Mouse (Mus musculus) liver, postnatal 0 days (tissue): ENCODE results near the gene Myt1l. TPM values are rescaled to one million over a fixed set of nuclear protein-coding genes. Genes with fewer than 3 reads are reported as not detected.
A peak's percentile ranks its signal among the peaks of the same experiment; 100 is the strongest.

ENCODE experiments used
- ATAC-seq: fragments of 200-750 bp; cut with Nextera tagmentation; 2 replicates; pipeline ENCODE4 v1.8.0; 2017; ENCODE audit warnings: mild to moderate bottlenecking, moderate library complexity
- DNase-seq: peaks from one replicate; pipeline ENCODE4 v3.0.0-alpha.2; 2016
- H3K27ac ChIP-seq: fragments of 300-500 bp; sonication (generic); 2 replicates; pipeline ENCODE4 v1.5.1; 2014; ENCODE audit warnings: antibody characterized with exemption, moderate library complexity, mild to moderate bottlenecking, low read depth
- H3K27me3 ChIP-seq: fragments of 300-500 bp; sonication (generic); 2 replicates; pipeline ENCODE4 v1.6.1; 2014; ENCODE audit warnings: low read length, control low read depth, mixed read lengths; ENCODE audit not compliant: insufficient read depth
- H3K36me3 ChIP-seq: fragments of 300-500 bp; sonication (generic); replicated peaks from 2 replicates; pipeline ENCODE4 v1.6.1; 2014; ENCODE audit warnings: mild to moderate bottlenecking, control low read depth, low read length, moderate library complexity, mixed read lengths; ENCODE audit not compliant: insufficient read depth
- H3K4me1 ChIP-seq: fragments of 300-500 bp; sonication (generic); 2 replicates; pipeline ENCODE4 v1.6.1; 2014; ENCODE audit warnings: antibody characterized with exemption, mild to moderate bottlenecking, control low read depth; ENCODE audit not compliant: insufficient read depth
- H3K4me2 ChIP-seq: fragments of 300-500 bp; sonication (generic); 2 replicates; pipeline ENCODE4 v1.6.1; 2014; ENCODE audit warnings: low read depth, mild to moderate bottlenecking, low read length, moderate library complexity, mixed read lengths
- H3K4me3 ChIP-seq: fragments of 300-500 bp; sonication (generic); 2 replicates; pipeline ENCODE4 v1.5.1; 2014; ENCODE audit warnings: low read depth, low read length
- H3K9ac ChIP-seq: fragments of 300-500 bp; sonication (generic); replicated peaks from 2 replicates; pipeline ENCODE4 v1.6.1; 2014; ENCODE audit warnings: mild to moderate bottlenecking, moderate library complexity
- H3K9me3 ChIP-seq: fragments of 300-500 bp; sonication (generic); 2 replicates; pipeline ENCODE4 v1.6.1; 2016; ENCODE audit warnings: mild to moderate bottlenecking, control low read depth, low read length, mixed read lengths
- CTCF ChIP-seq: sonication (generic); IDR thresholded peaks from 2 replicates; pipeline ENCODE4 v1.5.1; 2016; ENCODE audit warnings: antibody characterized with exemption, low read depth
- EP300 ChIP-seq: IDR thresholded peaks from 2 replicates; pipeline ENCODE4 v1.6.1; 2016; ENCODE audit warnings: antibody characterized with exemption, low read depth, mild to moderate bottlenecking
- WGBS: fragments of 180-500 bp; shearing (Covaris S2); extraction: QIAGEN DNeasy Blood & Tissue Kit; methylation state at CpG from one replicate; pipeline ENCODE4 v1.1.7; 2014; ENCODE audit not compliant: insufficient replicate concordance; 5-methylcytosine and 5-hydroxymethylcytosine counted together
- polyA plus RNA-seq: library from polyadenylated mRNA; unstranded; fragments of >200 nt; fragmentation: Nextera tagmentation; extraction: Ambion mirVana; gene quantifications from 2 replicates; pipeline ENCODE4 v1.2.1, GENCODE M21; 2015

The Myt1l gene
- polyA plus RNA-seq, 1 experiment from 2014 or later = not detected

DNA sequence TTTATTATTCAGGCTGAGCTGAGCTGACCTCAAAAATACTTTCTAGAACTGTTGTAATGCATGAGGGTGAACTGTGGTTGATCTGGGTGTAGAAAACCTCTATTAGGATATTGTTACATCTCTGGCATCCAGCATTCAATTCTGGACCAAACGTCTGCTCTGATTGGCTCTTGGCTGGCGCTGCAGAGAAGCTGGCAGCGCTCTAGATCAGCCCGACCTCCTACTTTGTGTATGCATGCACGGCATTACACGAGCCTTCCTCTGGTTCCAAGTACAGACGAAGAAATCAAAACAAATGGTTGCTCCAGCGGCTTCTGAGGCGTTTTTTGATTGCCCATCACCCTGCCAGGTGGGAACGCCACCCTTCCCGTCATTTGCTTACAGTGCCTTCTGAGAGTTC is 303.2 kb downstream of the Myt1l start:
- H3K4me2 ChIP-seq = no peak overlapping the region
- no peak overlapping the region for H3K4me3 ChIP-seq
- no peak for DNase-seq
- H3K9me3 ChIP-seq = no peaks in the 10 kb centered on the region
- H3K9ac ChIP-seq = no peak overlapping the region
- 71% methylated on average over 11 of the region's 11 CpGs for WGBS
- no peaks in the 10 kb centered on the region for H3K27me3 ChIP-seq
- TF ChIP-seq EP300 (no peak), CTCF (no peak)
- no peak overlapping the region for H3K27ac ChIP-seq
- H3K36me3 ChIP-seq = no peaks in the 10 kb centered on the region
- ATAC-seq = no peak
- H3K4me1 ChIP-seq = no peaks in the 10 kb centered on the region

DNA sequence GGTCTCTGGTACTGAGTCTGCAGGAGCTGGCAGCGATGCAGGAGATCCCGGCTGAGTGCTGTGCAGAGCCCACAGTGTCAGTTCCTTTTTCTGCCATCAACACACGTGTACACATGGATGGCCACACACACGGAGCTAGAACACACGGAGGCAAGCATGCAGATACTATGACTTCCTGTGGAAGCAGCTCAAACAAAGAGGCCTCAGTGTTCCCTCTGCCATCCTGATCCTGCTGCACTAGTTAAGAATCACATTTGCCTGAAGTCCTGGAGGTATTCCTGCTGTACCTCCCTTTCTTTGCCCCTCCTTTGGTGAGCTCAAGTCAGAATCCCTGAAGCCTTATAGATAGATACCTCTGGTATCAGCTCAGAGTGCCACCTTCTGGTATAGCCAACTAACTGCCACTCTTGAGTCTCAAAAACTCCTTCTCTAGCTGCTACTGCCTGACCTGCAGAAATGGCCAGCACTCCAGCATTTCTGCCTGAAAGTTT is 309.2 kb downstream of the Myt1l start:
- Histone ChIP-seq H3K27ac (no peak overlapping the region), H3K9ac (no peak overlapping the region), H3K9me3 (no peaks in the 10 kb centered on the region), H3K4me2 (no peak overlapping the region), H3K4me1 (no peaks in the 10 kb centered on the region), H3K4me3 (no peak overlapping the region), H3K27me3 (no peaks in the 10 kb centered on the region), H3K36me3 (no peaks in the 10 kb centered on the region)
- WGBS = 46% methylated on average over 5 of the region's 5 CpGs
- TF ChIP-seq EP300 (no peak), CTCF (peak; percentile 51)
- no peak for ATAC-seq
- no peak for DNase-seq

- Histone ChIP-seq H3K4me3 (no peak overlapping the region), H3K9ac (no peak overlapping the region), H3K36me3 (no peaks in the 10 kb centered on the region), H3K27me3 (no peaks in the 10 kb centered on the region), H3K4me1 (no peaks in the 10 kb centered on the region), H3K4me2 (no peak overlapping the region), H3K27ac (no peak overlapping the region), H3K9me3 (no peaks in the 10 kb centered on the region)
- ATAC-seq (no peak), DNase-seq (no peak)
- TF ChIP-seq CTCF = no peak
- TF ChIP-seq EP300 = no peak
- 71% methylated on average over 7 of the region's 7 CpGs for WGBS
Observed at GRCm38 (mm10) chr12:29838421-29838820, 310.2 kb downstream of the Myt1l start.

- ATAC-seq (no peak), DNase-seq (no peak)
- Histone ChIP-seq H3K27me3 (no peaks in the 10 kb centered on the region), H3K36me3 (no peaks in the 10 kb centered on the region), H3K9ac (no peak overlapping the region), H3K4me2 (no peak overlapping the region), H3K27ac (no peak overlapping the region), H3K4me1 (no peaks in the 10 kb centered on the region), H3K9me3 (no peaks in the 10 kb centered on the region), H3K4me3 (no peak overlapping the region)
- no peak for TF ChIP-seq CTCF
- no peak for TF ChIP-seq EP300
- 72% methylated on average over 3 of the region's 3 CpGs for WGBS
Observed at GRCm38 (mm10) chr12:29849936-29850335, 321.8 kb downstream of the Myt1l start.

DNA sequence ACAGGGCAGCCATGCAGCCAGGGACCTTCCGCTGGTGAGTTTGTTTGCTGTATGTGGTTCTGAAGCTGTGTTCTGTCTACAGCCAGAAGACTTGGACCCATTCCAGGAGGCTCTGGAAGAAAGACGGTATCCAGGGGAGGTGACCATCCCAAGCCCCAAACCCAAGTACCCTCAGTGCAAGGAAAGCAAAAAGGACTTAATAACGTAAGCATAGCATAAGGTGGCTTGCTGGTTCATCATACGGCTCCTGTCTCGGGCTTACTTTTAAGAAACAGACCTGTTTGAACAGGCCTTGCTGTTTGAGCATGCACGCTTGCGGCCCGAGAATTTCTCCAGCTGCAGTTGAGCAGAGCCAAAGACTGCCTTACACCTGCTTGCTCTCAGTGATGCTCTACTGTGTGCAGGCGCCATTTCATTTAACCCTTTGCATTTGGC is 326.0 kb downstream of the Myt1l start:
- H3K27me3 ChIP-seq = no peaks in the 10 kb centered on the region
- H3K36me3 ChIP-seq = no peaks in the 10 kb centered on the region
- ATAC-seq = no peak
- H3K9ac ChIP-seq = no peak overlapping the region
- DNase-seq = no peak
- H3K9me3 ChIP-seq = no peaks in the 10 kb centered on the region
- TF ChIP-seq CTCF (no peak), EP300 (no peak)
- 81% methylated on average over 9 of the region's 9 CpGs for WGBS
- H3K4me1 ChIP-seq = no peaks in the 10 kb centered on the region
- no peak overlapping the region for H3K4me3 ChIP-seq
- H3K4me2 ChIP-seq = no peak overlapping the region
- H3K27ac ChIP-seq = no peak overlapping the region

DNA sequence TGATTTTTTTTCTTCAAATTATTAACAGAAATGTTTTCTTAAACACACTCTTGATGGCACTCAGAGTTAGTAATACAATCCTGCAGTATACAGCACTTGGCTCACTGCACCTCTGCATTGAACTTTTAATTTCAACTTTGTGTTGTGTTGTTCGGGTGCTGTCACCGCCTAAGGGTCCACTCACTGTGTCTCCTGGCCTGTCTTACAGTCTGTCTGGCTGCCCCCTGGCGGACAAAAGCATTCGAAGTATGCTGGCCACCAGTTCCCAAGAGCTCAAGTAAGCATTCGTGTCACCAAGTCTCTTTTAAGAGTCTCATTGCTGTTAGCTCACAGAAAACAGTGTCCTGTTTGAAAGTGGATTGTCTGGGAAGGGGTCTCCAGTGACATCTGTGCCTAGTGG is 326.8 kb downstream of the Myt1l start:
- no peaks in the 10 kb centered on the region for H3K27me3 ChIP-seq
- no peak overlapping the region for H3K27ac ChIP-seq
- no peak overlapping the region for H3K4me3 ChIP-seq
- ATAC-seq (no peak), DNase-seq (peak; percentile 39)
- no peaks in the 10 kb centered on the region for H3K4me1 ChIP-seq
- H3K9me3 ChIP-seq = no peaks in the 10 kb centered on the region
- H3K4me2 ChIP-seq = no peak overlapping the region
- WGBS = 28% methylated on average over 5 of the region's 5 CpGs
- no peak overlapping the region for H3K9ac ChIP-seq
- H3K36me3 ChIP-seq = no peaks in the 10 kb centered on the region
- TF ChIP-seq EP300 (no peak), CTCF (peak; percentile 61)

- Histone ChIP-seq H3K4me3 (no peak overlapping the region), H3K27ac (no peak overlapping the region)
Observed at GRCm38 (mm10) chr12:29860986-29861385, 332.8 kb downstream of the Myt1l start.

More at GRCm38 (mm10) chr12:29860986-29861385, 332.8 kb downstream of the Myt1l start:
- Histone ChIP-seq H3K27me3 (no peaks in the 10 kb centered on the region), H3K4me1 (no peaks in the 10 kb centered on the region), H3K36me3 (no peaks in the 10 kb centered on the region), H3K9me3 (no peaks in the 10 kb centered on the region), H3K4me2 (no peak overlapping the region), H3K9ac (no peak overlapping the region)
- TF ChIP-seq EP300 = no peak
- no peak for TF ChIP-seq CTCF
- 38% methylated on average over 2 of the region's 2 CpGs for whole genome bisulfite sequencing
- ATAC-seq (no peak), DNase-seq (no peak)
